Mouse (Mus musculus): ENCODE results near the gene Esr2.
"Not testable (repeated sequence)": the region's sequence is repeated elsewhere in the genome, so short reads cannot be mapped to it uniquely, and the experiment has no call there.

Gene Esr2

DNA sequence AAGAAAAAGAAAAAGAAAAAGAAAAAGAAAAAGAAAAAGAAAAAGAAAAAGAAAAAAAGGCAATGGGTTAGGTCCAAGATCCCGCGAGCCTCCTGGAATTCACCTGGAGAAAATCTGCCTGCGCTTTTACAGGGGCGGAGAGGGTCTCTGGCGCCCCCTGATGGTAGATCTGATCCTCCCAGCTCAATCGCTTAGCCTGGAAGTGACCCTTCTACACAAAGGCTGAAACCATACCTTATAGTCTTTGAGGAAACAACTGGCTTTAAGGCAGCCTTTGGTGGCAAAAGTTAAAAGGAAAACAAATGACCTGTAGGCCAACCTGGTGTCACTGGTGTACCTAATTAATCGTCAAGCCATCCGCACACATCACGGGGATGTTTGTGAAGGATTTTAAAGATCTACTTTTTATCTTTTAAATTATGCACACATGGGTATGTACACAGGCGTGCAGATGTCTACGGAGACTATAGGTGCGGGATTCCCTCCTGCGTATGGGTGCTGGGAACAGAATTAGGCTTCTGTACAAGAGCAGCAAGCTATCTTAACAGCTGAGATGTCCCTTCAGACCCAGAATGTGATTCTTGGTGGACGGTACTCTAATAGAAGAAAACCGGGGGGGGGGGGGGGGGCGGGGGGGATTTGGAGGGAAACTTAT lies 932 bp upstream of the Esr2 start:
- intact Hi-C loops (cut with DNase I), result loop anchor here (5.0 kb wide), 2 partner anchors 161 to 396 kb away; no protein-coding TSS in a partner anchor

DNA sequence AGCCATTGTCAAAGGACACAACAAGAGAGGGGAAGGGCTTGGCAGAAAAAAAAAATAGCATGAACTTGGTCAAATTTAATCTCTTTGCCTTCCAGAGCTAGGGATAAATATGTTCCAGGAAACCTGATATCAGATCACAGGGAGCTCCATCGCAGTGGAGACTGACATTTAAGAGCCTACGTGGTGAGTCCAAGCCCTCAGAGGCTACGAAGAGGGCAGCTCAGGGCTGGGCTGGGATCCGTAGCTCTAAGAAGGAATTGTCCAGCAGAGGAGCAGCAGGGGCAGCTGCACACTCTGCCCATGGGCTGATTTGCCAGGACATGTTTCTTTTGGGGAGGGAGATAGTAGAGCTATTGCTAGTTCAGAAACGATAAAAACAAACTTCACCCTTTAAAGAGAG lies 11.4 kb downstream of the Esr2 start:
- intact Hi-C loops (cut with DNase I), result no loop called here

DNA sequence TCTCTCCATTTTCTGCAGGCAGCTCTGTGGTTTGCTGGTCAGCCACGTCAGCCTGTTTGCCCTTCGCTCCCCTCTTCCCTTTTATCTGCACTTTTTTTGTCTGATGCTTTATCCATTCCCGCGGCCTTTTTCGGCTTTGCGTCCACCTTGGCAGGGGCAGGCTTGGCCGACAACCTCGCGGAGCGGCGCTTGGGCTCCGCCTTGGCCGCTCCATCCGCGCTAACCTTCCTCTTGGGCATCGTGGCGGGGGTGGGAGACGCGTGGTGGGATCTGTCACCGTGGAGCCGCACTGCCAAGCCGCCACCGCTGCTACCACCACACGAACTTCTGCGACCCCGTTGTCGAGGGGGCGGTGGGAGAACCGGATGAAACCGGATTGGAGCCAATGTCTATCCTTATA lies 24.7 kb downstream of the Esr2 start:
- intact Hi-C loops (cut with DNase I), result not testable (repeated sequence)

DNA sequence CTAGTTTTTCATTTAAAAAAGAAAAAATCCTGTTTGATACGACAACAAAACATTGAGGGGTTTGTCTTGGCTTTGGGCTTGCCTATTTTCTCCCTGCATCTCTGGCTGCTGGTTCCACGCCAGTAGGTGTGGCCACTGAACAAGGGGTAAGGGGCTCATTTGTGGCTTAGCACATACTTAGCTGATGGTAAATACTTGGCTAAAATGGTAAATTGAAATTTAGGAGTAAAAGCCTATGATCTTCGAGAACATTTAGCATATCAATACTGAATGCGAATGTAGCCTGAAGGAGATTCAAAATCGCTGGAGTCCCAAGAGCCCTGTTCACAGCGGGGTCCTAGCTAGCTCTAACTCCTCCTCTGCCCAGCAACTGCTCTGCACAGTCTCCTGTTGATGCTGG lies 40.4 kb downstream of the Esr2 start:
- intact Hi-C loops (cut with DNase I), result no loop called here

DNA sequence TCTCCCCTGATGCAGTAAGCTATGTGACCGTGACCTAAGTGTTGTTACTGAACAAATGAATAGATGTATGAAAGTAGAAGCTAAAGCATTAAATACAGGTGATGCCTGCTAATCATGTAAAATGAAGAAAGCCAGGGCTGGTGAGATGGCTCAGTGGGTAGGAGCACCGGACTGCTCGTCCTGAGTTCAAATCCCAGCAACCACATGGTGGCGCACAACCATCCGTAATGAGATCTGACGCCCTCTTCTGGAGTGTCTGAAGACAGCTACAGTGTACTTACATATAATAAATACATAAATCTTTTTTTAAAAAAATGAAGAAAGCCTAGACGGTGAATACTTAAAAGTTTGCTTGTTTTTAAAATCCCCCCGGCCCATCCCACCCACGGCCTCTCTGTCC lies 44.0 kb downstream of the Esr2 start:
- intact Hi-C loops (cut with DNase I), result not testable (repeated sequence)

DNA sequence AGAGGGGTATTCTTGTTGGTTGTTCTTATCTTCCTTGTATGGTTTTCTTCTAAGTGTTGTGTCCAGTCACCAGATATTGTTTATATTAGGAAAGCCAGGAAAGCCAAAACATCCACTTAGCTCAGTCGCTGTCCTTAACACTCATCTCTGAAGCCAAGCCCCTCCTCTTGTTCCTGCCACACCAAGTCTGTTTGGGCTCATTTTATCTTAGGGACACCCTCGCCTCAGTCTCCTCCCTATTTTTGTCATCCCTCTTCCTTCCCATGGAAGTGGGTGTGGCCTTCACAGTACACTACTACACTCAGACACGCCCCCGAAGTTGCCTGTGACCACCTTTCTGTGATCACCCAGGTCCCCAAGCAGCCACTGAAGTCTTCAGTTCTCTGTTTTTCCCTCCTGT lies 44.5 kb downstream of the Esr2 start:
- intact Hi-C loops (cut with DNase I), result no loop called here

DNA sequence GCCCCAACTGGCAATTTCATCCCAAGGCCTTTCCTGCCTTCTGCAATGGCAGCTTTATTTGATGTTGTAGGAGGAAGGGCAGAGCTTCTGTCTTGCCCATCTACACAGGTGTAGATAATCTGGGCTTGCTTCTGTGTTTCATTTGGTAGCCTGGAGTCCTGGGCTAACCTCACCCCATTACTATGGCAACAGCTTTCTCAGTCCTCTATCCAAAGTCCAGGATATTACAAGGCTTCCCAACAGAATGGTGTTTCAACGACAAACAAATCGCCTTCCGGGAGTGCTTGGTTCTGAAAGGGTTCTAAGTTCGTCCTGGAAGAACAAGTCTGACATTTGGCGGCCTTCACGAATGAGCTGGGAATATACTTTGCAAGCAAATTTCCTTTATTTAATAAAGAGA lies 46.2 kb downstream of the Esr2 start:
- intact Hi-C loops (cut with DNase I), result no loop called here

DNA sequence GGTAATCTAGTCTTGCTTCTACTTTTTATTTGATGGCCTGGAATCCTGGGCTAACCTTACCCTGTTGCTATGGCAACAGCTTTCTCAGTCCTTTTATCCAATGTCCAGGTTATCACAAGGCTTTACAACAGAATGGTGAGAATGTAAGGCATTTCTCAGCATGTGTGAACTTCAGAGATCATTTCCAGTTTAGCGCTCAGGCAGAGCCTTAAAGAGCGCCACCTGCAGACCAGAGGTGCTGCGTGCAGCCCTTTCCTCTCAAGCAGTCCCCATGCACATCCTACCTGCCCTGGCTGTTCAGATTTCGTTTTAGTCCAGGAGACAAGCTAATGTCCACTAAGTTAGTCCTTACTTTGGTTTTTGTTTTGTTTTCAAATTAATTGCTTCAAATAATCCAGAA lies 46.8 kb downstream of the Esr2 start:
- intact Hi-C loops (cut with DNase I), result no loop called here

DNA sequence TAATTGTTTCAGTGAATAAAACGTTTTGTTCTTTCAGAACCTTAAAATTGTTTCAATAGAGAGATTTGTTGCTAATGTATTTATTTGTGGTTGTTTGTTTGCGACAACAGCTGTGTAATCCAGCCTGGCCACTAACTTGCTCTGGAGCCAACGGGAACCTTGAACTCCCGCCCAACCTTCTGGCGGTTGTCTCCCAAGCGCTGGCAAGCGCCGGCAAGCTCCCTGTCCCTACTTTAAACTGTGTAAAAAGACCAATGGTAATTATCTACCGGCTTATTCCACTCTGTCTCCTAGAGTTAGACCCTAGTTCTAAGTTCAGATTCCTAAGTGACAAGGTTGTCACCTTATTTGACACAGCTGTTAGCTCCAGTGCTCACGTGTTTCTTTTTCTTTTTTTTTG lies 48.2 kb downstream of the Esr2 start:
- intact Hi-C loops (cut with DNase I), result no loop called here

DNA sequence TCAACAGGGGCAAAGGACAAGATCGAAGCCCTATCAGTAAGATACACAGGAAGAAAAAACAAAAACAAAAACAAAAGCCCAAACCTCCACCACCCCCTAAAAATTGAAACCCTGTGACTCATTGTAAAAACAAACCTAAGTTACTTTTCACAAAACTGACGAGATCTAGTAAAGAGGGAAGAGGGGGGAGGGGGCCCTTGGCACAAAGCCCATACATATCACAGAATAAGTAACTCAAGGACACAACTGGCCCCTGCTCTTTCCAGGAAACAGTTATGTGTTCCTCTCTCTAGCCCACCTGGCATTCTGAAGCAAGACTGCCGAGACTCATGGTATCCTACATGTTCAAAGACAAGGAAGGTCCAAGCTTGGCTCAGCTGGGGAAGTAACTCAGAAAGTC lies 48.8 kb downstream of the Esr2 start:
- intact Hi-C loops (cut with DNase I), result no loop called here

DNA sequence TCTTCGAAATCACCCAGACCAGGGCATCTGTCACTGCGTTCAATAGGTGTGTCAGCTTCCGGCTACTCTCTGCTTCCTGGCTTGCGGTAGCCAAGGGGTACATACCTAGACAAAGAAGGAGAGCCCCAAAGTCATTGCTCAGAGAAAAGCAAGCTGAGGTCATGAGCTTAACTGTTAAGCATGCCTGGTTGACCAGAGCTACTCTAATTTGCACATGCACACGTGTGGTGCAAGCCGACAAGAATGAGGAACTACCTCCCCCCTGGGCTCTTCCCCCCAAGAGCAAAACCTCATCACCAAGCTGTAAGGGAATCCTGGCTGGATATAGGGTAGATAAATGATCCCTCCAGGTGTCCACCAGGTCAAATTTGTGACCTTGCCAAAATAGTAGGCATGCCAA lies 53.8 kb downstream of the Esr2 start:
- intact Hi-C loops (cut with DNase I), result no loop called here

DNA sequence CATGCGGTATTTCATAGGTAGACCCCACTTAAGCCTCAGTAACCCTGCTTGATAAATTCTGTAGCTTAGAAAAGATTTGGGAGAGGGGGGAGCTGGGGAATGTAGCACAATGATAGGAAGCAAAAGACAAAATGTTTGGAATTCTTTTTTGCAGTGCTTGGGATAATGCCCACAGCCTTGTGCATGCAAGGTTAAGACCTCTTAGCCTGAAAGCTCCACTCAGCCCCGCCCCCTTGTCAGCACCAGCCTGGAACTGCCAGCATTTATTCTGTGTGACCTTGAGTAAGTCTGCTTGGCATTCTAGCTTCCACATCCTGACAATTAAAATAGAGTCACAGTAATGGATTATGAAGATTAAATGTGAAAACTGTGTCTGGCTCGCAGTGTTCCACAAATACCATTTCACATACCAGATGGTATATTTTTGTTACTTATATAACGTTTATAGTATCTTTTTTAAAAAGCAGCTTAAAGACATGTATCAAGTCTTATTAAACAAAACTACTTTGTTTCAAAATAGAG lies 59.4 kb downstream of the Esr2 start:
- intact Hi-C loops (cut with DNase I), result no loop called here

DNA sequence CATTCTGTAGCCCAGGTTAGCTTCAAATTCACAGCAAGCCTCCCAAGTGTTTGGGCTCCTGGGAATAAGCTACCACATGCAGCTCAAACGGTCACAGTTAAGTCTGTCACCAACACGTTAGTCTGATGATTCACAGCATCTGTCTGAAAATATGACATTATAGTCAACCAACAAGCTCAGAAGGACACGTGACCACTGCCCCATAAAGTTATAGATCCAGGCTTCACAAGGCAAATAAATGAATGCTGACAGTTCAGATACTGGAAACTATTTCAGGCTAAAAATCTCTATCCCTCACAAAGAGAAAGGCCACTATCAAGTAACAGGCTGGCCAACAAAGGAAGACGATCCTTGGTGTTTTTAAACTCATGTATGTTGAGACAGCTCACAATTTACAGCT lies 60.5 kb downstream of the Esr2 start:
- intact Hi-C loops (cut with DNase I), result no loop called here

DNA sequence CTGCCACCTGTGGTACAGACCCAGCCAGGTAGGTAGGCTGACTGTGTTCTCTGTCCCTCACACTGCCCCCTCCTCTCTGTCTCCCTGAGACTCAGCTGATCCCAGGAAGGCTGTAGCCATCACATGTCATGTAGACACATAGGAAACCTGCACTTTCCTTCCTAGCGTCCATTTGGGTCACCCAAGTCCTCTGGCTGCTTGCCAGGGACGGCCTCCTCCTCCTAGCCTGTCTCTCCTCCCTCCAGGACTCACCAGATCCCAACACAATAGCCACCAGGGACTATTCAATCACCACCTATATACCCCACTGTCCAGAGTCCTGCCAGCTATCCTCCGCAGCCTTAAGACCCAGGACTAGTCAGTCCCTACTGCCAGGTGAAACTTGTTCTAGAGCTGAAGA lies 66.0 kb downstream of the Esr2 start:
- intact Hi-C loops (cut with DNase I), result no loop called here

DNA sequence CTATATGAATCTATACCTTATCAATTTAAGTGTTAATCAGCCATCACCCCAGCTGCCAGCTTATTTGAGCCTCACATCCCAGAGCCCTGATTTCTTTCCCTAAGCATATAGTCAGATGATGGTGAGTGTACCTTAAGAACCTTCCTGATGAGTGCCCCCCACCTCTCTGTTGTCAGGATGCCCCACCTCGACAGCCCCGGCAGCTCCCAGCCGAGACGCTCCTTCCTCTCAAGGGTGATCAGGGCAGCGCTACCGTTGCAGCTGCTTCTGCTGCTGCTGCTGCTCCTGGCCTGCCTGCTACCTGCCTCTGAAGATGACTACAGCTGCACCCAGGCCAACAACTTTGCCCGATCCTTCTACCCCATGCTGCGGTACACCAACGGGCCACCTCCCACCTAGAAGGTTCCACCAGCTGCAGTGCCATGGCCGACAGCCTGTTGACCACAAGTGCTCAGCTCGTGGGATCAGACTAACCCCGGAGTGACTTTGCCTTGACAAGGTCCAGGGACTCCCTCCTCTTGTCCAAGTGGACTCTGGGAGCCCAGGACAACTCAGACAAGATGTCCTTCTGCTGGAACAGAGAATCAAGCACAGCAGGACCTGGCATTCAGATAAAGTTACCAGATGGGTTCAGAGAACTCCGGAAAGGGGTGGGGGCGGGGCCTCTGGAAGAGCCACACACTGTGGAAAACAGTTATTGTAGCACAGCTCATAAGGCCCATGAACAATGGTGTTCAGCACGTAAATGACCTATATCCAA lies 67.2 kb downstream of the Esr2 start:
- intact Hi-C loops (cut with DNase I), result no loop called here

DNA sequence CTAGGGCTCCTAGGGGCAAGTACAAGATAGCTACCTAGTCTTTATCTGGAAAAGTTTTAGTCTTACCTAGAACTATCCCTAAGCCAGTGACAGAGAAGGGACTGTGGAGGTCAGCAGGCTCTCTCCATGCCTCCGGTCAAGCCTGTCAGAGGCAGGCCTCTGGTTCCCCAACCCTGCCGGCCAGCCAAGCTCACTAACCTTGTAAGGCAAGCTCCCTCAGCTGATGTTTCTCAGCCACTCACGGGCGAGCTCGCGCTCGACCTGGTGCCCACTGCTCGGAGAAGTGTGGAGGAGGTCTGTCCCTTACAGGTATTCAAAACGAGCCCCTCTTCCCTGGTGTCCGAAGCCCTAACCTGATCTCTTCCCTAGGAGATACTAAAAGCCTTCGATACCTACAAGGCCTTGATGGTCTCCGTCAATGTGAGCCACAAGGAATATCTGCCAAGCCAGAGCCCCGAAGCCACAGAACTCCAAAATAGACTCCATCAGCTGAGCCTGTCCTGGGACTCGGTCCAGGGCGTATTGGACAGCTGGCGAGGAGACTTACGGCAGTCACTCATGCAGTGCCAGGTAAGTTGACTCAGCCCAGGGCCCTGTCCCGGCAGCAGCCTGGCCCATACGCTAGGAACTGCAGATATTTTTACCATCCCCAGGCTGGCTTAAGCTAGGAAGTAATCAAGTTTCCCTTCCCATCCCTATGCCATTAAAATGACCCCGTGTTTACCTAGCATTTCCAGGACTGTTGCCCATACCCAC lies 72.3 kb downstream of the Esr2 start:
- intact Hi-C loops (cut with DNase I), result no loop called here

DNA sequence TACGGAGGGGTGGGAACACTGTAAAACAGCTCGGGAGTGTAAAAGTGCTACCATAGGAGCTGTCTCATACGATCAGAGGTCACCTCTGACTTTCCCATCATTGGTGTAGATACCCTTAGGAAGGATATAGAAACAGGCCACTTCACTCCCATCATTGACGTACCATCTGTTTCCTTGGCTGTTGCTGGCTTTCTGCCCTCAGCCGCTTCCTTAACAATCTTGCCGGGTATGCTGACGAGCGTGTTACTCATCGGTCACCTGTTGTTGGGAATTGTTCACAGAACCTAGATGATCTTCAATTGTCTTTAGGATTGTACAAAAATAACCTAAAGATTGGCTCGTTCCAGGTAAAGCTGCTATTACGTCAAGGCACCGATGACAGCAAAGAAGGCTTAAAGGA lies 74.4 kb downstream of the Esr2 start:
- intact Hi-C loops (cut with DNase I), result no loop called here

DNA sequence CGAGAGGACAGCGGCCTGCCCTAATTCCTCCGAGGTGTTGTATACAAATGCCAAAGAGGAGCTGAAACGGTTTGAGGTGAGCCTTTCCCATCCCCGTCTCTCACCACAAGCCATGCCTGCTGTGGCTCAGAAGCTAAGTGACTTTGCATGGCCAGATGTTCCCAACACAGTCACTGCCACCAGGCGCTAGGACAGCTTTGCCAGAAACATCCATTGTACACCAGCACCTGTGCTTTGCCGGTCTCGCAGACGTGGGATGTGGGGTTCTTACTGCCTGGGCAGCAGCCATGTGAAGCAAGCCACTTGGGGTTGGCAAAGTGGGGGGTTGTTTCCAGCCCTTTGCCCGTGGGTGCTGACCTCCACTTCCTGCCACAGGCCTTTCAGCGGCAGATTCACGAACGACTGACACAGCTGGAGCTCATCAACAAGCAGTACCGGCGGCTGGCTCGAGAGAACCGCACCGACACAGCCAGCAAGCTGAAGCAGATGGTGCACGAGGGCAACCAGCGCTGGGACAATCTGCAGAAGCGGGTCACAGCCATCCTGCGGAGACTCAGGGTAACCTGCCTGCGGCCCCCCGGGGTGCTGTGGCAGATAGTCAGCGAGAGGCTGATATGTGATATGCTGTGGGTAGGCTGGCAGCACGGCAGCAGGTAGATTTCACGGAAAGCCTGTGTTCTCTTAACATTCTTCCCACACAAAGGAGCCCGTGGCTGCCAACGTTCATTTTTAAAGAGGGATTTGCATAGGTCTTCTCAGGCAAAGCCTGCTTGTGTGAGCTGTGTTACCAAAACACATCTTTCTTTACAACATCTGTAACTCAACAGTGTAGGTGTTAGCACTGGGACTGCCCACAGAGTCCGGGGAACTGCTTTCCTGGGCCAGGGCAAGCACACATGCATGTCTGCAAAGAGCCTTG lies 81.7 kb downstream of the Esr2 start:
- intact Hi-C loops (cut with DNase I), result no loop called here

DNA sequence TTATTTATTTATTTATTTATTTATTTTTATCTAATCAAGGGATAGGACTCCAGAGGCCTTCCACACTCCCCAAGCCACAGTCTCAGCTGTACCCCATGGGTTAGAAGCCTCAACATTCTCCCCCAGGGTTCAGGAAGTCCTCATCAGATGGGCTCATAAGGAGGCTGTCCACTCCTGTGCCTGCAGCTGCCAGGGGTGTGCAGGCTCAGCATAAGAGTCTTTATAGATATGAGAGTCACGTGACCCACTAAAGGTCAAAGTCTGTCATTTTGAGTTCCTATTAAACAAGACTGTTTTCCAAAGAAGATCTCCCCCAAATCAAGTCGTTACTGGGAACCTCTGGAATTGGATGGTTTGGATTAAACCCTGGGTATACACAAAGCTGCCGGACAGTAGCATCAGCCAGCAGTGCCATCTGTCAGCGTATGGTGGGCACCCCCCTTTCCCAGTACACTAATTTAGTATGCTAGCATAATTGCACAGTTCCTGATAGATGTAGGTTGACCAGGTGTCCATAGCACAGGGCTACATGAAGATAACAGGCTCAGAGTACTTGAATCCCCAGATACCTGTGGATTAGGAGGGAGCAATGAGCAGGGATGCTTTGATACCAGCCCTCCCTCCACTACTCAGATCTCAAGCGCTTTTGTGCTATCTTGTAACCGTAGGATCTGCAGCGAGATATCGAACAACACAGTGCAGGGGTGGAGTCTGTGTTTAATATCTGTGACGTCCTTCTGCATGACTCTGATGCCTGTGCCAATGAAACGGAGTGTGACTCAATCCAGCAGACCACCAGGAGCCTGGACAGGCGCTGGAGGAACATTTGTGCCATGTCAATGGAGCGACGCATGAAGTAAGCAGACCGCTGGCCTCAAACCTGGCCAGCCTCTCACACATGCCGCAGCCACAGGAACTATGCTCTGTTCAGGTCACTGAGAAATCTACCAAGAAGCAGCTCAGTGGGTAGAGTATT lies 83.2 kb downstream of the Esr2 start:
- intact Hi-C loops (cut with DNase I), result no loop called here

All from adrenal gland (tissue).